Mouse (Mus musculus) retina, embryonic 14.5 days (tissue): ENCODE results near the gene Hist1h2af.

Experiments used
- DNase-seq: peaks from one replicate; pipeline ENCODE4 v3.0.0-alpha.2; 2015; ENCODE audit warnings: low spot score

Hist1h2af gene

GRCm38 (mm10) chr13:23515281-23515680 lies 18.4 kb upstream of the Hist1h2af start:
- no peak for DNase-seq

GRCm38 (mm10) chr13:23515826-23516620 lies 17.7 kb upstream of the Hist1h2af start:
- no peak for DNase-seq

DNA sequence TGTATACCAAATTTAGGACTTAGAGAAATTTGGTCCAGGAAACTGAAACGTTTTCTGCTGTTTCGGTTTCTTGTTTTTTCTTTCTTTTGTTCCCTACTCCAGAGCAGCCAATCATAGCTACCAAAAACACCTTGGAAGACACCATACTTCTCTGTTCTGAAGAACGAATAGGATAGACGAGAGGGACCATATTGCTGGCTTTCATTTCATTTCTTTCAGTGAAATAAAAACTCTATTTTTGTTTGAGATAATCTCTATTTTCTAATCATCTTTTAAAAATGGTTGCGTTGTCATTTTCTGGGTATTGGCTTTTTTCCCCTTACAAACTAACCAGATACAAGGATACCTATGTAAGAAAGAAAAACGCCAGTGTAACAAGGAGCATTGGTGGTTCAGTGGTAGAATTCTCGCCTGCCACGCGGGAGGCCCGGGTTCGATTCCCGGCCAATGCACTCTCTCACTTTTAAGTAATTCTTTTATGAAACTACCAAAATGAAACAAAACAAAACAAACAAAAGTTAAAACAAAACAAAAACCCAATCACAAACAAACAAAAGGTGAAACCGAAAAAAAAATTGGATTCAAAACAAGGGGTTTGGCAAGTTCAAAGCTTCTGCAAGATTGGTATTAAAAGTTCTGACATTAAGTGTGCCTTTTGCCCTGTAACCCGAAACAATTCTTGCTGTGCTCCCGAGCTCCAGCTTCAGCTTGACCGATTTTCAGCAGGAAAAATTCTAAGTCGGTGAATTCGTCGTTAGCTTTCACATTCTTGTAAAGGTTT lies 16.7 kb upstream of the Hist1h2af start:
- DNase-seq, result peak; percentile 96

GRCm38 (mm10) chr13:23517603-23518294 lies 16.0 kb upstream of the Hist1h2af start:
- DNase-seq, result peak; percentile 91

GRCm38 (mm10) chr13:23518295-23518603 lies 15.5 kb upstream of the Hist1h2af start:
- no peak for DNase-seq

GRCm38 (mm10) chr13:23518885-23519284 lies 14.8 kb upstream of the Hist1h2af start:
- DNase-seq, result peak; percentile 91

DNA sequence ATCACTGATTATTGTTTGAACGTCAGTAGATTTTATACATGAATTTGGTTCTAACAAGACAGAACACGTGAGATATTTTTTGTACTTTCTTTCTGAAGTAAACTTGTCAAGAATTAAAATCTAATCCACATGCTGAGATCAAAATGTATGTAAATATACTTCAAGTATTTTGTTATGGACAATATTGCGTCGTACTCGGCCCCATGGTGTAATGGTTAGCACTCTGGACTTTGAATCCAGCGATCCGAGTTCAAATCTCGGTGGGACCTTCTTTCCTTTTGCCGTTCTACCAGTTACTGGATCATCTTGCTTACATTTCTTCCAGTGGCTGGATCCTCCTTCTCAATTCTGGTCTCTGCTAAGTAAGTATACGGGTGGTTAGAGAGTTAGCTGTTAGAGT lies 14.3 kb upstream of the Hist1h2af start:
- peak; percentile 92 for DNase-seq

GRCm38 (mm10) chr13:23521703-23522102 lies 12.0 kb upstream of the Hist1h2af start:
- peak; percentile 82 for DNase-seq

DNA sequence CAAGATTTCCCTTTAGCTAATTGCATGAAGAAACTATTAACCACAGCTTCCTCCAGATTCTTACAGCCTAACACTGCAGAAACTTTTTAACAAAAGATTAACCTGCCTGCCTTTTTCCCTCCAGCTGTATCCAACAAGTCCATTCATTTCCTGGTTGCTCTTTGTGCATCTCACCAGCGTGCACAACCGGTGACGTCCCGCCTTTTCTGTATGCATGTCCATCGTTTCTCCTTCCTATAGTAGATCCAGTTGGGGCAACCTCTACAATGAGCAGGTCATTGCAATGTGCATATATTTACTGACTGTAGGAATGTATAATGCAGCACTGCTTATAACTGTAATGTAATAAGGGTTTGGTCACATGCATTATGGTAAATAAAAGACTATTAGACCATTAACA lies 9.7 kb upstream of the Hist1h2af start:
- no peak for DNase-seq

- DNase-seq, result peak; percentile 94
These were observed 9.1 kb upstream of the Hist1h2af start for GRCm38 (mm10) chr13:23524654-23525053.

DNA sequence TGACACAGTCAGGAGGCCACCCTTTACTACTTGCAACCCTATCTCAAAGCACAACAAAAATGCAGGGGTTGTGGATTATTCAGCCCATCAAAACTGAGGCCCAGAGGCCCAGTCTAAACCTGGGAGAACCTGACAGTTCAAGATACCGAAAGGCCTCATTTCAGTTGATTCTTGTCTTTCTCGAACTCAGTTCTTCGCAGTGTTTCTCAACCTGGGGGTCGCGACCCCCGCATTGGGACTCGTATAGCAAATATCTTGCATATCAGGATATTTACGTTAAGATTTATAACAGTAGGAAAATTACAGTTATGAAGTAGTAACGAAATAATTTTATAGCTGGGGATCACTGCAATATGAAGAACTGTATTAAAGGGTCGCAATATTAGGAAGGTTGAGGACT lies 7.8 kb upstream of the Hist1h2af start:
- DNase-seq, result peak; percentile 69

GRCm38 (mm10) chr13:23526312-23526711 lies 7.4 kb upstream of the Hist1h2af start:
- DNase-seq, result peak; percentile 98

DNA sequence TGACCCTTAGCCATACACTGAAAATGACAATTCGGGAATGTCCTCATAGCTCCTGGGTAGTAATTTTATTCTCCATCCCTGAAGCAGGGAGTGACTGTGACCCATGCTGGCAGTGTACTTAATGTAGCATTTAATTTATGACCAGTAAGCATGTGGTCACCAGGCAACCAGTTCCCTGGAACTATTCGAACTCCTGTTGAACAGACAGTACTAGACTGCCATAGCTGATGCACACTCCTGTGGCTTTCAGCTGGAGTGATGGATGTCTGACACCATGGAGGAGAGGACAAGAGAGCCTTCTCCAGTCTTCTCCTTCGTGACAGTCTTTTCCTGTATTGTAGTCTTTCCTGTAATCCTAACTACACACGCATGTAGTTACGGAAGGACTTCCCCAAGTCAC lies 4.7 kb upstream of the Hist1h2af start:
- DNase-seq, result no peak

GRCm38 (mm10) chr13:23529480-23530165 lies 4.1 kb upstream of the Hist1h2af start:
- no peak for DNase-seq

DNA sequence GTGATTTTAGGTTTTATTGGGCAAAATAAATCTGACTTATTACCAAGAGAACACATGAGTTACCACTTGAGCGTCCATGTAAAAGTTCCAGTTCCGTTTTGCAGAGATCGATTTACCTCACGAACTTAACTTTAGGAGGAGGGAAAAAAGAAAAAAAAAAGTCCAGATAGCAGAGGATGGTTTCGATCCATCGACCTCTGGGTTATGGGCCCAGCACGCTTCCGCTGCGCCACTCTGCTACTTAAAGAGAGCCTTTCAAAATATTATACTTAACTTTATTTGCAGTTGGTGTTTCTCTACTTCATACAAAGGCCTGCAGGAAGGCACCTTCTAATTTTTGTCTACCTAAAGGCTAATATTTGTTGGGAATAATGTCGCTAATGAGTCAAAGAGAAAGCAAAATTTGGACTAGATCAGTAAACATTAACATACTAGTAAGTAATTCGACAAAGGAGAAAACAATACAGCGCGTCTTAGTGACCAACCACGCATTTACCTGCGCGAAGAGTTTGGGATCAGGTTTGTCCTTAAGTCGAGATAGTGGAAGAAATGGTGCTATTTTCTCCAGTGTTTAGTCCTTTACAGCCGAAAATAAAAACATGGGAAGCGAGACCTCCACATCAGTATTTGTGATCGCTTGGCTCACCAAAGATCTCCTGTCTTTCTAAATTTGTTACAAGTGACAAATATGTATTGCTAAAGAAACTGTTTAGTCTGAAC lies 3.4 kb upstream of the Hist1h2af start:
- peak; percentile 85 for DNase-seq

DNA sequence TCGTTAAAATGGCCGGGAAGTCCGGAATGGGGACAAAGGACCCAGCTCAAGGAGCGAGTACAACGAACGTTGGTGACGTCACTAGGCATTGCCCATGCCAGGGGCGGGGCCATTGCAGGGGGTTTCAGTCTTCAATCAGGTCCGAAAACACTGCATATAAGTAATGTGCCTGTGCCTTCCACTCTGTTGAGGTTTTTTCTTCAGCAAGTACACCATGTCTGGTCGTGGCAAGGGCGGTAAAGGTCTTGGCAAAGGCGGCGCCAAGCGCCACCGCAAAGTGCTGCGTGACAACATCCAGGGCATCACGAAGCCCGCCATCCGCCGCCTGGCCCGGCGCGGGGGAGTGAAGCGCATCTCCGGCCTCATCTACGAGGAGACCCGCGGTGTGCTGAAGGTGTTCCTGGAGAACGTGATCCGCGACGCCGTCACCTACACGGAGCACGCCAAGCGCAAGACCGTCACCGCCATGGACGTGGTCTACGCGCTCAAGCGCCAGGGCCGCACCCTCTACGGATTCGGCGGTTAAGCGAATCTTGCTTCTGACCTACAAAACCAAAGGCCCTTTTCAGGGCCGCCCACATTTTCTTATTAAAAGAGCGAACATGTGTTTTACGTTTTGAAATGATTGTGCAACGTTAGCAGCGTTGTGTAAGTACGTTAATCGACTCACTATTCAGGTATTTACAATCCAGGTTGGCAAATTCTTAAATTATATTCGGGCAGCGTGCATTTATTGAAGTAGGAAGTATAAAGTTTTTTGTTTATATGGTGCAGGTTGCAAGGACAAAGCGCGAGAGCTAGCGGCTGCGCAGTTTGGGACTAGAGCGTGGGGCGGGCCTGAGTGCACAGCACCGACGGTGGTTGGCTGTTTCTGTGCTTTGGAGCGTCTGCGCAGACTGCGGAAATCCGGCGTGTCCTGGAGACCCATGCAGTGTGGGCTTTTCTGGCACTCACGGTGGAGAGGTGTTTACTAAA lies 2.5 kb upstream of the Hist1h2af start, which contains the start of gene Hist1h4h:
Gene Hist1h4h, plus strand, starts transcription at position 150 of the 975 bp plus-strand sequence.
- peak; percentile 100 for DNase-seq

DNA sequence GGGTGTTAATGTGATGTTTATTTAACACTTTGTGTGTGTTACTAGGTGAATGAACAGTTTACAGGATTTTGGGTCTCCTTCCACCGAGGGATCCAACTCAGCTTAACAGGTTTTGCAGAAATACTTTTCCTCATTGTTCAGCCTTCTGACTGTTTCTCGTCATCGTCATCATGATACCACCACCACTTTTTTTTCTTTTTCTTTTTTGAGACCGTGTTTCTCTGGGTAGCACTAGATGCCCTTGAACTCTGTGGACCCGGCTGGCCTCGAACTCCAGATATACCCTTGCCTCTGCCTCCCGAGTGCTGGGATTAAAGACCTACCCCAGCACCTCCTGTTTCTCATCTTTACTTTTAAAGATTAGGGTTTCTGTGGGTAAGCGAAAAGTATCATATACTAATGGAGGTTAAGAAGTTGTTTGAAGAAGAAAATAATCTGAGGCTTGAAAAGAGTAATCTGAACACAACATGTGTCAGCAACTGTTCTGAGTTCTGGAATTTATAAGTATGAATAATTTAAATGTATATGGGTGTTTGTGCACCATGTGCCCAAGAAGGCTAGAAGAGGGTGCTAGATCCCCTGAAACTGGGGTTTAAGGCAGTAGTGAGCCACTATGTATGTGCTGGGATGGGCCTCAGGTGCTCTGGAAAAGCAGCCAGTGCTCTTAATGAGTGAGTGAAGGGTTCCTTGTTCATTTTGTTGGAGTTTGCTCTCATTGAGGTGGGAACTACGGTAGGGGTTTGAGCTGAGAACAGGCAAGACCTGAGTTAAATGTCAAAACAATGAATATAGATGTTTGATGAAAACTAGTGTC lies 1.2 kb upstream of the Hist1h2af start:
- DNase-seq, result no peak

GRCm38 (mm10) chr13:23534368-23535131 lies 844 bp downstream of the Hist1h2af start:
- no peak for DNase-seq
